Mouse (Mus musculus): Measurements from ENCODE around the gene Ptpn3. TPM values are rescaled to one million over a fixed set of nuclear protein-coding genes. Genes with fewer than 3 reads are reported as not detected.

Ptpn3 gene
- polyA plus RNA-seq, 1 experiment from 2014 or later, result 9.7 TPM

GRCm38 (mm10) chr4:57300469-57301409 is 898 bp downstream of the Ptpn3 start:
- ATAC-seq (replicated peaks; ENCODE audit: low FRiP score, low TSS enrichment, low read depth), result peak; percentile 44; the same call in 1 of the 2 replicates

DNA sequence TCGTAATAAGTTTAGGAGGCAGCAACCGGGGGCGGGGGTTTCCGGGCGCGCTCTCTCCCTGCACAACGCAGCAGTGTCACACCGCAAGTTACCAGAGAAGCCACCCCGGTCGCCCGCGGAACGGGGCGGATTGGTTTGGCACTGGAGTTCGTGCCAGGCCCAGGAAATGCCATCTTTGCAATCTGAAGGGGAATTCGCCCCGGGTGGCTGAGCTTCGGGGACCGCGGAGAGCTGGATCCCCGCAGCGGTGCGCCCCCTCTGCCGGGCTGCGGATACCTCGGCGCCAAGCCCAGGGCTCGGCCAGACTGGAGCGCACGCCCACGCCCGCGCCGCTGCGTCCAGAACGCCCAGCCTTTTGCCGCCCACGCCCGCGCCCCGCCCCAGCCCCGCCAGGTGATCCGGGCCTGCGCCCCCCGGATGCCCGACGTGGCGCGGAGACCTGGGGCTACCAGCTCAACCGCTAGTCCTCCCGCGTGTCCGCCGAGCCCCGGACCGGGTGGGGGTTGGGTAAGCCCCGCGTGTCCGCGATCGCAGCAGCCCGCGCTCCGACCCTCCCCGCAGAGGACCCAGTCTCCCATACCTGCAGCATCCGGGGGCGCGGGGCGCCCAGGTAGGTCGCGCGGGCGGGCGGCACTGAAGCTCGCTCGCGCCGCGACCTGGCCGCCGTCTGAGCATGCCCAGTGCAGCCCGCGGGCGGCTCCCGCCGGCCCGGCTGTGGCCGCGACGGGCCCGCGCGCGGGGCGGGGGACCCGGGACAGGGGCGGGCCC is 1.8 kb downstream of the Ptpn3 start:
- Histone ChIP-seq H3K4me3 (ENCODE audit: low read depth, low read length) (peak overlapping the region; percentile 77), H3K9ac (ENCODE audit: low read length) (peak overlapping the region; percentile 76), H3K27me3 (replicated peaks; ENCODE audit: control insufficient read depth, insufficient read depth, low read length) (0 out of 2 replicates have a peak, but pooled peaks cover 8% of the 10 kb centered on the region), H3K4me2 (ENCODE audit: low read length) (peak overlapping the region; percentile 74), H3K27ac (ENCODE audit: low read depth) (peak overlapping the region; percentile 69), H3K36me3 (ENCODE audit: control insufficient read depth, insufficient read depth, low read length) (no peaks in the 10 kb centered on the region), H3K9me3 (ENCODE audit: control insufficient read depth, low read length) (no peaks in the 10 kb centered on the region), H3K4me1 (replicated peaks; ENCODE audit: control insufficient read depth, insufficient read depth, low read length) (peaks cover 31% of the 10 kb centered on the region)
- DNase-seq (ENCODE audit: low spot score) (peak; percentile 80), ATAC-seq (replicated peaks; ENCODE audit: low FRiP score, low TSS enrichment, low read depth) (peak; percentile 69)
- under 1% methylated on average over 74 of the region's 97 CpGs for WGBS

More at GRCm38 (mm10) chr4:57300469-57301409, 898 bp downstream of the Ptpn3 start:
- Histone ChIP-seq H3K36me3 (ENCODE audit: control insufficient read depth, insufficient read depth, low read length) (no peaks in the 10 kb centered on the region), H3K27me3 (replicated peaks; ENCODE audit: control insufficient read depth, insufficient read depth, low read length) (0 out of 2 replicates have a peak, but pooled peaks cover 8% of the 10 kb centered on the region), H3K9me3 (ENCODE audit: control insufficient read depth, low read length) (no peaks in the 10 kb centered on the region), H3K4me1 (replicated peaks; ENCODE audit: control insufficient read depth, insufficient read depth, low read length) (peaks cover 23% of the 10 kb centered on the region; the same call in 1 of the 2 replicates), H3K9ac (ENCODE audit: low read length) (peak overlapping the region; percentile 76), H3K27ac (ENCODE audit: low read depth) (peak overlapping the region; percentile 82), H3K4me2 (ENCODE audit: low read length) (peak overlapping the region; percentile 74), H3K4me3 (ENCODE audit: low read depth, low read length) (peak overlapping the region; percentile 77)
- under 1% methylated on average over 37 of the region's 37 CpGs for WGBS
- DNase-seq (ENCODE audit: low spot score), result peak; percentile 88

DNA sequence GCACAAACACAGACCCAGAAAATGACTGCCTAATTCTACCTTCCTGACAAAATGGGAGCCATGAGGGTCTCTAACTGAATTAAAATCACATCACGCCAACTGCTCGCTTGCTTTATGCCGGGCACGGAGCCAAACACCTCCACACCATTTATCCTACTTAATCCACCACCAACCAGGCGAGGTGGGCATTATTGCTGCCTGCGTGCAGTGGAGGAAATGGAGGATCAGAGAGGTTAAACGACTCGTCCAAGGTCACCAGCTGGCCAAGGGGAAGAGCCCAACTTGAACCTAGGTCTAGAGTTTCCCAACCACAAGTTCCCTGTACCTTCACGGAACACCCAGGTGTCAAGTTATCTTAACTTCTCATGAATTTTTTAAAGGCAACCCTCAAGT is 2.3 kb downstream of the Ptpn3 start:
- H3K27ac ChIP-seq (ENCODE audit: low read depth), result peak overlapping the region; percentile 16; the same call in 1 of the 2 replicates
- no peaks in the 10 kb centered on the region for H3K36me3 ChIP-seq (ENCODE audit: control insufficient read depth, insufficient read depth, low read length)
- H3K9ac ChIP-seq (ENCODE audit: low read length), result peak overlapping the region; percentile 76
- whole genome bisulfite sequencing, result 8% methylated on average over 9 of the region's 9 CpGs
- peak; percentile 68 for DNase-seq (ENCODE audit: low spot score)
- H3K4me2 ChIP-seq (ENCODE audit: low read length), result peak overlapping the region; percentile 74
- no peaks in the 10 kb centered on the region for H3K9me3 ChIP-seq (ENCODE audit: control insufficient read depth, low read length)
- peaks cover 31% of the 10 kb centered on the region for H3K4me1 ChIP-seq (replicated peaks; ENCODE audit: control insufficient read depth, insufficient read depth, low read length)
- peak overlapping the region; percentile 77 for H3K4me3 ChIP-seq (ENCODE audit: low read depth, low read length)
- 0 out of 2 replicates have a peak, but pooled peaks cover 8% of the 10 kb centered on the region for H3K27me3 ChIP-seq (replicated peaks; ENCODE audit: control insufficient read depth, insufficient read depth, low read length)
- ATAC-seq (replicated peaks; ENCODE audit: low FRiP score, low TSS enrichment, low read depth), result no peak

- ATAC-seq (replicated peaks; ENCODE audit: low FRiP score, low TSS enrichment, low read depth) (no peak), DNase-seq (ENCODE audit: low spot score) (no peak)
- H3K9ac ChIP-seq (ENCODE audit: low read length), result no peak overlapping the region
- no peaks in the 10 kb centered on the region for H3K36me3 ChIP-seq (ENCODE audit: control insufficient read depth, insufficient read depth, low read length)
- peaks cover 31% of the 10 kb centered on the region for H3K4me1 ChIP-seq (replicated peaks; ENCODE audit: control insufficient read depth, insufficient read depth, low read length)
- WGBS, result 75% methylated on average over 4 of the region's 4 CpGs
- 0 out of 2 replicates have a peak overlapping the region, but pooled peaks have one; percentile 74 for H3K4me2 ChIP-seq (ENCODE audit: low read length)
- H3K27ac ChIP-seq (ENCODE audit: low read depth), result no peak overlapping the region
- H3K4me3 ChIP-seq (ENCODE audit: low read depth, low read length), result no peak overlapping the region
- no peaks in the 10 kb centered on the region for H3K9me3 ChIP-seq (ENCODE audit: control insufficient read depth, low read length)
- 0 out of 2 replicates have a peak, but pooled peaks cover 8% of the 10 kb centered on the region for H3K27me3 ChIP-seq (replicated peaks; ENCODE audit: control insufficient read depth, insufficient read depth, low read length)
Observed at GRCm38 (mm10) chr4:57298181-57298580, 3.5 kb downstream of the Ptpn3 start.

DNA sequence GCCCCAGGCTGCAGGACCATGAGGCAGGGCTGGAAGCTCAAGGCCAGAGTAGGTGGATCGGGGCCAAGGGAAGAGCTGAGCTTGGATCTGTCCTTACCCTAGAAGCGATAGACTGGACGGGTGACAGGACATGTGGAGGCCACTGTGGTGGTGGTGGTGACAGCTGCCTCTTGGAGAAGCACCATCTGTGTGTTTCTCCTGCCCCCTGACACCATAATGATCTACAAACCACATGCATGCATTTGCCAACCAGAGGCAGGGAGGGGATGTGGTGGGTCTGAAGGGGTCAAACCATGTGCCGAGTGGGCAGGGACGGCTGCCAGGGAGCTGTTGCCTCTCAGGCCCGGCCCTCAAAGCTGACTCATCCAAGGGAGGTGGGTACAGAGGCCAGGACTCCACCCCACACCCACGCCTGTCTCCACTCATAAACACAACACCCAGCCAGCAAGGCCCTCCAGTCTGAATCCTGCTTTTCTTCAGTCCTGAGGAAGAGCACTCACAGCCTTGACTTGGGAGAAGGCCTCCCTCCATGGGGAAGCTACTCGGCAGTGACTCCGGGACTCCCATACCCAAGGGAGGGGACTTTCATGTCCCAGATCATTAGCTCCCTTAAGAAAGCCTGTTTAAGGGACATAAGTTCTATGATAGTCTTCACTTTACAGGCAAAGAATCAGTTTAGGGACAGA is 6.5 kb downstream of the Ptpn3 start:
- Histone ChIP-seq H3K27me3 (replicated peaks; ENCODE audit: control insufficient read depth, insufficient read depth, low read length) (0 out of 2 replicates have a peak, but pooled peaks cover 5% of the 10 kb centered on the region), H3K36me3 (ENCODE audit: control insufficient read depth, insufficient read depth, low read length) (no peaks in the 10 kb centered on the region), H3K4me1 (replicated peaks; ENCODE audit: control insufficient read depth, insufficient read depth, low read length) (peaks cover 17% of the 10 kb centered on the region), H3K4me2 (ENCODE audit: low read length) (no peak overlapping the region), H3K27ac (ENCODE audit: low read depth) (no peak overlapping the region), H3K4me3 (ENCODE audit: low read depth, low read length) (no peak overlapping the region), H3K9me3 (ENCODE audit: control insufficient read depth, low read length) (no peaks in the 10 kb centered on the region), H3K9ac (ENCODE audit: low read length) (no peak overlapping the region)
- WGBS, result 50% methylated on average over 9 of the region's 9 CpGs
- DNase-seq (ENCODE audit: low spot score) (no peak), ATAC-seq (replicated peaks; ENCODE audit: low FRiP score, low TSS enrichment, low read depth) (no peak)

DNA sequence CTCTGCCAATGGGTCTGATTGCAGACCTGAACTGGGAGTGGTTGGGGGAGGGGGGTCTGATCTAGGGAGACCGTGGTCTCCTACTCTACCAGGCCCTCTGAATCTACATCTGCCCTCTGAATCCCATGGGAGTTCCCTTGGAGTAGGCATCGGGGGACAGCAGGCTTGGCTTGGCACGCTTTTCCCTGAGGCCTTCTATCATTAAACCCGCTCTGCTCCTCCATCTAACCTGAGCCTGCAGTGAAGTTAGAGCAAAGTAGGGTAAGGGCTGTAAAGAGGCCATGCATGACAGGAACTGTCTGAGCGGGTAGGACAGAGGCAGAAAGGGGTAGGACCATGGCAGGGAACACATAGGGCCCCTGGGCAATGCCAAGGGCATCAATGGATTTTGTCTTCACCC is 9.0 kb downstream of the Ptpn3 start:
- H3K27ac ChIP-seq (ENCODE audit: low read depth), result no peak overlapping the region
- H3K27me3 ChIP-seq (replicated peaks; ENCODE audit: control insufficient read depth, insufficient read depth, low read length), result no peaks in the 10 kb centered on the region
- DNase-seq (ENCODE audit: low spot score) (no peak), ATAC-seq (replicated peaks; ENCODE audit: low FRiP score, low TSS enrichment, low read depth) (no peak)
- H3K4me1 ChIP-seq (replicated peaks; ENCODE audit: control insufficient read depth, insufficient read depth, low read length), result peaks cover 8% of the 10 kb centered on the region
- H3K4me3 ChIP-seq (ENCODE audit: low read depth, low read length), result no peak overlapping the region
- no peak overlapping the region for H3K9ac ChIP-seq (ENCODE audit: low read length)
- no peak overlapping the region for H3K4me2 ChIP-seq (ENCODE audit: low read length)
- H3K36me3 ChIP-seq (ENCODE audit: control insufficient read depth, insufficient read depth, low read length), result no peaks in the 10 kb centered on the region
- WGBS, result 89% methylated on average over 5 of the region's 5 CpGs
- H3K9me3 ChIP-seq (ENCODE audit: control insufficient read depth, low read length), result no peaks in the 10 kb centered on the region

DNA sequence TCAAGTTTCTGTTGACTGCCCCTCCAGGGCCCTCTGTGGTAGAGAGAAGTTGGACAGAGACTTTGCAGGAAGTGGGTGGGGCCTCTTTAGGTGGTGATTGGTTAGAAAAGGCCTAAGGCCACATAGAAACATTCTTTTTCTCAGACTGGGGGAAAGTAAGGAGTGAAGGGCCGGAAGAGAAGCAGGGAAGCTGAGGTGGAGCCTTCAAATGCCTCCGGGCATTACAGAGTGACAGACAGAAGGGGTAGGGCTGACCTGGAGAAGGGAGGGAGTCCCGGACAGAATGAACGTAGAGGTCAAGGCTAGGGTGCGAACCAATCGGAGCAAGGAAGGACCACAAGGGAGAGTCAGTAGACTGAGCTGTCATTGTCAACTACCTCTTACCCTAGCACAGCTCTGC is 11.6 kb downstream of the Ptpn3 start:
- DNase-seq (ENCODE audit: low spot score) (no peak), ATAC-seq (replicated peaks; ENCODE audit: low FRiP score, low TSS enrichment, low read depth) (no peak)
- H3K4me3 ChIP-seq (ENCODE audit: low read depth, low read length), result no peak overlapping the region
- no peaks in the 10 kb centered on the region for H3K27me3 ChIP-seq (replicated peaks; ENCODE audit: control insufficient read depth, insufficient read depth, low read length)
- no peaks in the 10 kb centered on the region for H3K36me3 ChIP-seq (ENCODE audit: control insufficient read depth, insufficient read depth, low read length)
- H3K4me1 ChIP-seq (replicated peaks; ENCODE audit: control insufficient read depth, insufficient read depth, low read length), result peaks cover under 1% of the 10 kb centered on the region; the same call in 1 of the 2 replicates
- H3K9me3 ChIP-seq (ENCODE audit: control insufficient read depth, low read length), result no peaks in the 10 kb centered on the region
- no peak overlapping the region for H3K27ac ChIP-seq (ENCODE audit: low read depth)
- 83% methylated on average over 6 of the region's 6 CpGs for WGBS
- H3K9ac ChIP-seq (ENCODE audit: low read length), result no peak overlapping the region
- H3K4me2 ChIP-seq (ENCODE audit: low read length), result no peak overlapping the region

GRCm38 (mm10) chr4:57287808-57288207 is 13.8 kb downstream of the Ptpn3 start:
- no peak for ATAC-seq (replicated peaks; ENCODE audit: low FRiP score, low TSS enrichment, low read depth)
- H3K4me1 ChIP-seq (replicated peaks; ENCODE audit: control insufficient read depth, insufficient read depth, low read length), result no peaks in the 10 kb centered on the region
- H3K9ac ChIP-seq (ENCODE audit: low read length), result no peak overlapping the region
- H3K4me2 ChIP-seq (ENCODE audit: low read length), result no peak overlapping the region
- no peaks in the 10 kb centered on the region for H3K27me3 ChIP-seq (replicated peaks; ENCODE audit: control insufficient read depth, insufficient read depth, low read length)
- no peak overlapping the region for H3K27ac ChIP-seq (ENCODE audit: low read depth)
- no peak for DNase-seq (ENCODE audit: low spot score)
- H3K36me3 ChIP-seq (ENCODE audit: control insufficient read depth, insufficient read depth, low read length), result no peaks in the 10 kb centered on the region
- no peaks in the 10 kb centered on the region for H3K9me3 ChIP-seq (ENCODE audit: control insufficient read depth, low read length)
- WGBS, result 95% methylated on average over 3 of the region's 3 CpGs
- no peak overlapping the region for H3K4me3 ChIP-seq (ENCODE audit: low read depth, low read length)

Data from intestine, embryonic 14.5 days (tissue).